Mouse (Mus musculus) CH12.LX (cell line): ENCODE data around the gene Fads3. TPM values are rescaled to one million over a fixed set of nuclear protein-coding genes. Genes with fewer than 3 reads are reported as not detected.
A peak's percentile ranks its signal among the peaks of the same experiment; 100 is the strongest.

ENCODE experiments used
- DNase-seq: peaks from one replicate; pipeline ENCODE4 v3.0.0-alpha.2; 2013; ENCODE audit errors: extremely low read depth
- H3K27ac ChIP-seq: 2 replicates; pipeline ENCODE4 v1.5.1; 2012; ENCODE audit warnings: low read depth, mild to moderate bottlenecking, control low read depth, moderate library complexity; ENCODE audit not compliant: insufficient read depth
- H3K27me3 ChIP-seq: replicated peaks from 2 replicates; pipeline ENCODE3; 2012; ENCODE audit warnings: inconsistent platforms
- H3K36me3 ChIP-seq, 2 experiments: replicated peaks in 1 of 2; 2 replicates each; pipeline versions ENCODE3 to v1.6.1; 2012; ENCODE audit warnings: inconsistent platforms in 1 of 2, low read length in 1 of 2, mild to moderate bottlenecking in 1 of 2, mixed read lengths in 1 of 2, moderate library complexity in 1 of 2; ENCODE audit not compliant: control insufficient read depth in 1 of 2, insufficient read depth in 1 of 2
- H3K4me1 ChIP-seq, 2 experiments: 2 replicates each; pipeline ENCODE4 v1.6.1; 2012; ENCODE audit warnings: inconsistent platforms in 1 of 2, moderate library complexity in 1 of 2; ENCODE audit not compliant: insufficient read depth in 2 of 2, control insufficient read depth in 1 of 2
- H3K4me2 ChIP-seq: 2 replicates; pipeline ENCODE4 v1.6.1; 2012; ENCODE audit warnings: low read depth, mild to moderate bottlenecking, control low read depth; ENCODE audit not compliant: poor library complexity, insufficient read depth, severe bottlenecking
- H3K4me3 ChIP-seq, 3 experiments: fragments of 150-350 bp in 1 of 3; sonication (generic) in 1 of 3; replicated peaks in 1 of 3; 2 replicates each; pipeline versions ENCODE3 to v1.5.1; 2011 to 2012; ENCODE audit warnings: low read depth in 2 of 3, low read length in 2 of 3, mild to moderate bottlenecking in 2 of 3, moderate library complexity in 2 of 3, control low read depth in 1 of 3, improper control_type of control experiment in 1 of 3, inconsistent platforms in 1 of 3, mixed read lengths in 1 of 3; ENCODE audit not compliant: poor library complexity in 1 of 3
- H3K79me2 ChIP-seq: replicated peaks from 2 replicates; pipeline ENCODE4 v1.6.1; 2012; ENCODE audit warnings: mild to moderate bottlenecking, moderate library complexity; ENCODE audit not compliant: control insufficient read depth, poor library complexity, insufficient read depth, severe bottlenecking; ENCODE audit errors: extremely low read depth
- H3K9ac ChIP-seq: 2 replicates; pipeline ENCODE4 v1.6.1; 2012; ENCODE audit warnings: low read depth, mild to moderate bottlenecking, control low read depth, moderate library complexity; ENCODE audit not compliant: insufficient read depth
- H3K9me3 ChIP-seq: replicated peaks from 2 replicates; pipeline ENCODE3; 2012; ENCODE audit warnings: low read length, inconsistent platforms, mixed read lengths
- BHLHE40 ChIP-seq: IDR thresholded peaks from 2 replicates; pipeline ENCODE4 v1.6.1; 2011; ENCODE audit warnings: mild to moderate bottlenecking, low read depth, low read length, improper control_type of control experiment
- HCFC1 ChIP-seq: IDR thresholded peaks from 2 replicates; pipeline ENCODE4 v1.6.1; 2012; ENCODE audit warnings: low read depth, mild to moderate bottlenecking, inconsistent platforms, low read length, improper control_type of control experiment
- MAFK ChIP-seq: IDR thresholded peaks from 2 replicates; pipeline ENCODE4 v1.6.1; 2011; ENCODE audit warnings: low read length, improper control_type of control experiment; ENCODE audit not compliant: insufficient replicate concordance
- NELFE ChIP-seq: IDR thresholded peaks from 2 replicates; pipeline ENCODE4 v1.6.1; 2011; ENCODE audit warnings: low read depth, low read length, improper control_type of control experiment
- NRF1 ChIP-seq: IDR thresholded peaks from 2 replicates; pipeline ENCODE4 v1.6.1; 2014; ENCODE audit warnings: low read depth, mild to moderate bottlenecking, inconsistent platforms, low read length, improper control_type of control experiment, moderate library complexity
- SMC3 ChIP-seq: IDR thresholded peaks from 2 replicates; pipeline ENCODE4 v1.6.1; 2011; ENCODE audit warnings: low read depth, low read length, improper control_type of control experiment
- USF1 ChIP-seq: IDR thresholded peaks from 2 replicates; pipeline ENCODE4 v1.6.1; 2014; ENCODE audit warnings: low read depth, mild to moderate bottlenecking, inconsistent platforms, low read length, improper control_type of control experiment
- ZMIZ1 ChIP-seq: IDR thresholded peaks from 2 replicates; pipeline ENCODE4 v1.6.1; 2012; ENCODE audit warnings: low read depth, mild to moderate bottlenecking, inconsistent platforms, low read length, improper control_type of control experiment
- ZNF384 ChIP-seq: IDR thresholded peaks from 2 replicates; pipeline ENCODE4 v1.6.1; 2012; ENCODE audit warnings: low read depth, low read length, improper control_type of control experiment, inconsistent platforms
- dilution Hi-C: fragments of 300-500 bp; cut with MboI; formaldehyde crosslinking; loops from 2 replicates; pipeline ENCODE4 v1.14.3; 2020; ENCODE audit warnings: low sequenced_read_pairs; ENCODE audit not compliant: extremely low pct_unique_long_range_greater_than_20kb, extremely low pct_ligation_motif_present
- in situ Hi-C: fragments of 300-500 bp; cut with MboI; formaldehyde crosslinking; loops from 3 replicates; pipeline ENCODE4 v1.14.3; 2019; ENCODE audit warnings: low sequenced_read_pairs, low pct_ligation_motif_present, low pct_unique_long_range_greater_than_20kb, mixed read lengths
- polyA plus RNA-seq: library from polyadenylated mRNA; unstranded; fragments of >175 nt; gene quantifications from 2 replicates; pipeline ENCODE4 v1.2.1, GENCODE M21; 2012; ENCODE audit warnings: low read depth; ENCODE audit not compliant: insufficient read length
- total RNA-seq, 2 experiments: library from RNA; depleted of rRNA; stranded (reverse); fragments of 300-350 nt in 1 of 2; fragments of >200 nt in 1 of 2; gene quantifications; 2 replicates each; pipeline ENCODE4 v1.2.3; 2012 to 2014

Fads3 gene
- total RNA-seq (2012; rRNA removed) (0.50 and 1.1 TPM in 2 replicates), total RNA-seq (2014; rRNA removed) (not detected in 2 replicates), polyA plus RNA-seq (0.26 and 0.29 TPM in 2 replicates)

- H3K4me1 ChIP-seq, result peaks cover 0 to 4% of the 10 kb centered on the region in 2 experiments; a peak in 2 of 4 replicates
- H3K9ac ChIP-seq, result no peak within 1 kb of the TSS
- in situ Hi-C loops (no loop called here), dilution Hi-C loops (no loop called here)
- H3K27ac ChIP-seq, result no peak within 1 kb of the TSS
- TF ChIP-seq ZMIZ1 (no peak), SMC3 (no peak), NELFE (no peak), BHLHE40 (no peak)
- H3K79me2 ChIP-seq, result no peaks in the 10 kb centered on the region
- peaks cover 11% of the 10 kb centered on the region for H3K27me3 ChIP-seq
- peaks cover 4% of the 10 kb centered on the region for H3K9me3 ChIP-seq
- peak within 1 kb of the TSS; percentile 67 for H3K4me2 ChIP-seq
- H3K36me3 ChIP-seq, result no peaks in the 10 kb centered on the region
- H3K4me3 ChIP-seq, result peak within 1 kb of the TSS in 1 of 3 experiments; percentile 47
- no peak for DNase-seq
These were observed at the start of gene Fads3 for GRCm38 (mm10) chr19:10041388-10042148. TSS of gene Fads3 (plus strand) at chr19:10041569.

GRCm38 (mm10) chr19:9992011-9992958, 49.1 kb upstream of the Fads3 start:
- Histone ChIP-seq H3K9me3 (no peaks in the 10 kb centered on the region), H3K4me3 (no peak overlapping the region), H3K9ac (no peak overlapping the region), H3K4me2 (no peak overlapping the region), H3K27me3 (no peaks in the 10 kb centered on the region), H3K4me1 (peaks cover 10 to 37% of the 10 kb centered on the region in 2 experiments), H3K36me3 (no peaks in the 10 kb centered on the region), H3K27ac (no peak overlapping the region), H3K79me2 (no peaks in the 10 kb centered on the region)
- in situ Hi-C loops, result loop anchor here (5.0 kb wide), 1 partner anchor 40 kb away; no protein-coding TSS in a partner anchor
- no peak for DNase-seq
- dilution Hi-C loops, result no loop called here
- TF ChIP-seq NRF1, result no peak
- no peak for TF ChIP-seq NELFE
- no peak for TF ChIP-seq HCFC1
- TF ChIP-seq MAFK, result no peak
- TF ChIP-seq ZNF384, result no peak
- no peak for TF ChIP-seq USF1
